Mouse (Mus musculus) kidney, embryonic 14.5 days (tissue): ENCODE data around the gene Nsmce3. TPM values are rescaled to one million over a fixed set of nuclear protein-coding genes. Genes with fewer than 3 reads are reported as not detected.

Source experiments
- ATAC-seq: fragments of 200-750 bp; cut with Nextera tagmentation; 2 replicates; pipeline ENCODE4 v1.8.0; 2017; ENCODE audit warnings: moderate number of reproducible peaks, mild to moderate bottlenecking, moderate TSS enrichment, moderate library complexity; ENCODE audit not compliant: low FRiP score, low TSS enrichment
- H3K27ac ChIP-seq: fragments of 300-500 bp; sonication (generic); 2 replicates; pipeline ENCODE4 v1.5.1; 2014; ENCODE audit warnings: low read depth, mild to moderate bottlenecking, low read length, moderate library complexity, mixed read lengths
- H3K27me3 ChIP-seq: fragments of 300-500 bp; sonication (generic); 2 replicates; pipeline ENCODE4 v1.6.1; 2014; ENCODE audit warnings: mild to moderate bottlenecking, low read length; ENCODE audit not compliant: control insufficient read depth, insufficient read depth
- H3K36me3 ChIP-seq: fragments of 300-500 bp; sonication (generic); 2 replicates; pipeline ENCODE4 v1.6.1; 2014; ENCODE audit warnings: low read length, mixed read lengths; ENCODE audit not compliant: control insufficient read depth, insufficient read depth
- H3K4me1 ChIP-seq: fragments of 300-500 bp; sonication (generic); 2 replicates; pipeline ENCODE4 v1.6.1; 2014; ENCODE audit warnings: low read length, mixed read lengths; ENCODE audit not compliant: control insufficient read depth, insufficient read depth
- H3K4me2 ChIP-seq: fragments of 300-500 bp; sonication (generic); replicated peaks from 2 replicates; pipeline ENCODE4 v1.6.1; 2014; ENCODE audit warnings: low read depth, mild to moderate bottlenecking, low read length
- H3K4me3 ChIP-seq: fragments of 300-500 bp; sonication (generic); 2 replicates; pipeline ENCODE4 v1.5.1; 2014; ENCODE audit warnings: mild to moderate bottlenecking, low read length
- H3K9ac ChIP-seq: fragments of 300-500 bp; sonication (generic); 2 replicates; pipeline ENCODE4 v1.6.1; 2014; ENCODE audit warnings: low read depth, mild to moderate bottlenecking, low read length, moderate library complexity
- H3K9me3 ChIP-seq: fragments of 300-500 bp; sonication (generic); 2 replicates; pipeline ENCODE4 v1.6.1; 2016; ENCODE audit warnings: low read length; ENCODE audit not compliant: control insufficient read depth
- WGBS: fragments of 180-500 bp; shearing (Covaris S2); extraction: QIAGEN DNeasy Blood & Tissue Kit; methylation state at CpG from one replicate; pipeline ENCODE4 v1.1.7; 2014; 5-methylcytosine and 5-hydroxymethylcytosine counted together
- polyA plus RNA-seq: library from polyadenylated mRNA; unstranded; fragments of >200 nt; fragmentation: Nextera tagmentation; extraction: Ambion mirVana; gene quantifications from 2 replicates; pipeline ENCODE4 v1.2.1, GENCODE M21; 2014

Gene Nsmce3
- polyA plus RNA-seq, 1 experiment from 2014 or later, result 11.2 TPM

GRCm38 (mm10) chr7:64900249-64900648, 27.5 kb upstream of the Nsmce3 start:
- Histone ChIP-seq H3K9me3 (no peaks in the 10 kb centered on the region), H3K4me3 (no peak overlapping the region), H3K27me3 (no peaks in the 10 kb centered on the region), H3K4me2 (no peak overlapping the region), H3K9ac (no peak overlapping the region), H3K27ac (no peak overlapping the region), H3K36me3 (no peaks in the 10 kb centered on the region), H3K4me1 (no peaks in the 10 kb centered on the region)
- no peak for ATAC-seq
- 87% methylated on average over 2 of the region's 2 CpGs for WGBS

GRCm38 (mm10) chr7:64896587-64896986, 23.8 kb upstream of the Nsmce3 start:
- Histone ChIP-seq H3K27me3 (no peaks in the 10 kb centered on the region), H3K4me3 (no peak overlapping the region), H3K9ac (no peak overlapping the region), H3K9me3 (no peaks in the 10 kb centered on the region), H3K27ac (no peak overlapping the region), H3K4me2 (no peak overlapping the region), H3K36me3 (no peaks in the 10 kb centered on the region), H3K4me1 (no peaks in the 10 kb centered on the region)
- 93% methylated on average over 6 of the region's 6 CpGs for WGBS
- no peak for ATAC-seq

- Histone ChIP-seq H3K4me2 (no peak overlapping the region), H3K4me1 (no peaks in the 10 kb centered on the region), H3K4me3 (no peak overlapping the region), H3K9me3 (no peaks in the 10 kb centered on the region), H3K36me3 (no peaks in the 10 kb centered on the region), H3K27ac (no peak overlapping the region), H3K9ac (no peak overlapping the region), H3K27me3 (no peaks in the 10 kb centered on the region)
- 31% methylated on average over 5 of the region's 5 CpGs for WGBS
- ATAC-seq, result peak; percentile 62; the same call in 1 of the 2 replicates
Observed at GRCm38 (mm10) chr7:64895685-64896101, 22.9 kb upstream of the Nsmce3 start.

GRCm38 (mm10) chr7:64891139-64891538, 18.3 kb upstream of the Nsmce3 start:
- Histone ChIP-seq H3K36me3 (no peaks in the 10 kb centered on the region), H3K4me3 (no peak overlapping the region), H3K27ac (no peak overlapping the region), H3K9ac (no peak overlapping the region), H3K4me1 (no peaks in the 10 kb centered on the region), H3K27me3 (no peaks in the 10 kb centered on the region), H3K4me2 (no peak overlapping the region), H3K9me3 (no peaks in the 10 kb centered on the region)
- ATAC-seq, result no peak
- 57% methylated on average over 3 of the region's 3 CpGs for WGBS

GRCm38 (mm10) chr7:64889919-64890318, 17.1 kb upstream of the Nsmce3 start:
- no peaks in the 10 kb centered on the region for H3K27me3 ChIP-seq
- no peak overlapping the region for H3K4me3 ChIP-seq
- H3K9me3 ChIP-seq, result no peaks in the 10 kb centered on the region
- H3K4me2 ChIP-seq, result no peak overlapping the region
- H3K9ac ChIP-seq, result no peak overlapping the region
- no peak for ATAC-seq
- no peaks in the 10 kb centered on the region for H3K4me1 ChIP-seq
- H3K36me3 ChIP-seq, result no peaks in the 10 kb centered on the region
- 86% methylated on average over 9 of the region's 9 CpGs for WGBS
- no peak overlapping the region for H3K27ac ChIP-seq

- H3K4me2 ChIP-seq, result no peak overlapping the region
- H3K9me3 ChIP-seq, result no peaks in the 10 kb centered on the region
- ATAC-seq, result no peak
- H3K4me3 ChIP-seq, result no peak overlapping the region
- H3K27ac ChIP-seq, result no peak overlapping the region
- no peak overlapping the region for H3K9ac ChIP-seq
- 80% methylated on average over 11 of the region's 11 CpGs for WGBS
- no peaks in the 10 kb centered on the region for H3K4me1 ChIP-seq
- no peaks in the 10 kb centered on the region for H3K36me3 ChIP-seq
- H3K27me3 ChIP-seq, result no peaks in the 10 kb centered on the region
Observed at GRCm38 (mm10) chr7:64884187-64884862, 11.5 kb upstream of the Nsmce3 start.

- 76% methylated on average over 6 of the region's 6 CpGs for WGBS
- H3K9me3 ChIP-seq, result no peaks in the 10 kb centered on the region
- no peak for ATAC-seq
- no peak overlapping the region for H3K4me2 ChIP-seq
- no peak overlapping the region for H3K9ac ChIP-seq
- H3K27ac ChIP-seq, result no peak overlapping the region
- H3K4me1 ChIP-seq, result no peaks in the 10 kb centered on the region
- H3K4me3 ChIP-seq, result no peak overlapping the region
- H3K27me3 ChIP-seq, result no peaks in the 10 kb centered on the region
- H3K36me3 ChIP-seq, result no peaks in the 10 kb centered on the region
Observed at GRCm38 (mm10) chr7:64882243-64882642, 9.4 kb upstream of the Nsmce3 start.

GRCm38 (mm10) chr7:64881387-64881786, 8.6 kb upstream of the Nsmce3 start:
- Histone ChIP-seq H3K9ac (no peak overlapping the region), H3K4me2 (no peak overlapping the region), H3K27me3 (no peaks in the 10 kb centered on the region), H3K27ac (no peak overlapping the region), H3K4me3 (no peak overlapping the region), H3K4me1 (no peaks in the 10 kb centered on the region), H3K36me3 (no peaks in the 10 kb centered on the region), H3K9me3 (no peaks in the 10 kb centered on the region)
- ATAC-seq, result no peak
- 78% methylated on average over 7 of the region's 7 CpGs for WGBS

- 85% methylated on average over 5 of the region's 5 CpGs for WGBS
- no peaks in the 10 kb centered on the region for H3K36me3 ChIP-seq
- no peak overlapping the region for H3K4me3 ChIP-seq
- ATAC-seq, result no peak
- no peak overlapping the region for H3K27ac ChIP-seq
- no peaks in the 10 kb centered on the region for H3K27me3 ChIP-seq
- H3K9me3 ChIP-seq, result no peaks in the 10 kb centered on the region
- no peak overlapping the region for H3K9ac ChIP-seq
- no peak overlapping the region for H3K4me2 ChIP-seq
- H3K4me1 ChIP-seq, result no peaks in the 10 kb centered on the region
Observed at GRCm38 (mm10) chr7:64880415-64880814, 7.6 kb upstream of the Nsmce3 start.
